Mouse (Mus musculus): ENCODE data around the gene Ncl. TPM values are rescaled to one million over a fixed set of nuclear protein-coding genes. Genes with fewer than 3 reads are reported as not detected.

Gene Ncl
- polyA plus RNA-seq, 1 experiment from 2014 or later = 285 TPM

GRCm38 (mm10) chr1:86309270-86309833, 49.8 kb downstream of the Ncl start:
- Histone ChIP-seq H3K9ac (no peak overlapping the region), H3K4me2 (no peak overlapping the region), H3K36me3 (ENCODE audit: poor library complexity, severe bottlenecking) (no peaks in the 10 kb centered on the region), H3K4me1 (peaks cover 11% of the 10 kb centered on the region), H3K27ac (no peak overlapping the region), H3K4me3 (no peak overlapping the region), H3K27me3 (peaks cover 10% of the 10 kb centered on the region), H3K9me3 (replicated peaks) (no peaks in the 10 kb centered on the region)
- ATAC-seq = no peak
- 93% methylated on average over 7 of the region's 7 CpGs for WGBS

- Histone ChIP-seq H3K27ac (no peak overlapping the region), H3K36me3 (ENCODE audit: poor library complexity, severe bottlenecking) (no peaks in the 10 kb centered on the region), H3K4me2 (no peak overlapping the region), H3K9me3 (replicated peaks) (no peaks in the 10 kb centered on the region), H3K27me3 (peaks cover 23% of the 10 kb centered on the region), H3K9ac (no peak overlapping the region), H3K4me3 (no peak overlapping the region), H3K4me1 (peaks cover 18% of the 10 kb centered on the region)
- WGBS = 28% methylated on average over 4 of the region's 4 CpGs
- no peak for ATAC-seq
Observed at GRCm38 (mm10) chr1:86307871-86308641, 51.1 kb downstream of the Ncl start.

DNA sequence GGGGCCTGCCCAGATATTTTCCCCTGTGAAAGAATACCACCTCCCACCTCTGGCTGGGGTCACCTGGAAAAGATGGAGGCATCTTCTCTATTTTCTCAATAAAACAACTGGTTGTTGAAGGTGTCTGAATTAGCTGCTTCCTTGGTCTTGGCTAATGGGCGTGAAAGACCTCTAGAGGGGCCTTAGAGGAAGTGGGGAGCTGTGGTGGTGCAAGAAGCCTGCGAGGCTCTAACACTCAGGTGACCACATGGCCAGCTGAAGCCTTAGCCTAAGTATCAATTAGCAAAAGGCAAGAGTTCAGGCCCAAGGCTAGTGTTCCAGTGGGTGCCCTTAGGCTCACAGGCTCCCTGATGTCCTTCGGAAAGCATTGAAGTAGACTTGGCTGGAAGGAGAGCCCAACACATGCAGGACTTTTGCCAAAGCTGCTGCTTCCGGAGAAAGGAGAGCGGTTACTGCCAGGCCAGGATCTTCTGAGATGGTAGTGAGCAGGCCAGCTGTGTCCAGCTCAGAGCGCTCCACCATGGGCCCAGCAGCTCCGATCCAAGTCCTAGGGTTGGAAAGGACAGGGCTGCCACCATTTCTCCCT, 51.9 kb downstream of the Ncl start:
- no peak overlapping the region for H3K4me3 ChIP-seq
- H3K4me1 ChIP-seq = peaks cover 23% of the 10 kb centered on the region
- H3K36me3 ChIP-seq (ENCODE audit: poor library complexity, severe bottlenecking) = no peaks in the 10 kb centered on the region
- no peak overlapping the region for H3K9ac ChIP-seq
- H3K4me2 ChIP-seq = no peak overlapping the region
- 92% methylated on average over 7 of the region's 7 CpGs for WGBS
- H3K27me3 ChIP-seq = peaks cover 31% of the 10 kb centered on the region
- no peaks in the 10 kb centered on the region for H3K9me3 ChIP-seq (replicated peaks)
- no peak overlapping the region for H3K27ac ChIP-seq
- no peak for ATAC-seq

- Histone ChIP-seq H3K4me1 (peaks cover 23% of the 10 kb centered on the region), H3K36me3 (ENCODE audit: poor library complexity, severe bottlenecking) (no peaks in the 10 kb centered on the region), H3K9ac (no peak overlapping the region), H3K4me2 (no peak overlapping the region), H3K4me3 (no peak overlapping the region), H3K27me3 (peaks cover 37% of the 10 kb centered on the region), H3K9me3 (replicated peaks) (no peaks in the 10 kb centered on the region), H3K27ac (no peak overlapping the region)
- no peak for ATAC-seq
- 74% methylated on average over 3 of the region's 3 CpGs for WGBS
Observed at GRCm38 (mm10) chr1:86306686-86307085, 52.5 kb downstream of the Ncl start.

DNA sequence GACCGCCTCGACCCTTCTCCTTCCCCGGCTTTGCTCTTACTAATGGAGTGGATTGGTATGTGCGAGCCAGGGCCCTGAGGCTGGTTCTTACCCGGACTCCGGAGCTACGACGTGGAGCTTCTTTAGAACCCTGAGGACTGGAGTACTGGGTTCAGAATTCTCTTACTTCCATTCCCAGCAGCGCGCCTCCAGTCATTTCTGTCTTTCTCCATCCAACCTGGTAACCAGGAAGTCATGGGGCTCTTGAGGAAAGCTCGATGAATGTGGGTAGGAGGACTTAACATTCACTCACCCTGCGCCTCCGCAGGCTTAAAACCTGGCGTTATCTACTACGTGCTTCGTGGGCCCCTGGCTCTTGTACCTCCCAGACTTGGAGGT, 55.3 kb downstream of the Ncl start:
- H3K4me3 ChIP-seq = peak overlapping the region; percentile 58
- 4% methylated on average over 15 of the region's 16 CpGs for WGBS
- no peak for ATAC-seq
- peaks cover 53% of the 10 kb centered on the region for H3K27me3 ChIP-seq
- peak overlapping the region; percentile 92 for H3K4me2 ChIP-seq
- no peak overlapping the region for H3K27ac ChIP-seq
- H3K4me1 ChIP-seq = peaks cover 12% of the 10 kb centered on the region
- no peaks in the 10 kb centered on the region for H3K36me3 ChIP-seq (ENCODE audit: poor library complexity, severe bottlenecking)
- H3K9ac ChIP-seq = peak overlapping the region; percentile 74
- H3K9me3 ChIP-seq (replicated peaks) = no peaks in the 10 kb centered on the region

GRCm38 (mm10) chr1:86303063-86303872, 55.9 kb downstream of the Ncl start:
- ATAC-seq = peak; percentile 90
- Histone ChIP-seq H3K27ac (no peak overlapping the region), H3K36me3 (ENCODE audit: poor library complexity, severe bottlenecking) (no peaks in the 10 kb centered on the region), H3K27me3 (peaks cover 55% of the 10 kb centered on the region), H3K4me3 (peak overlapping the region; percentile 58), H3K9me3 (replicated peaks) (no peaks in the 10 kb centered on the region), H3K9ac (peak overlapping the region; percentile 74), H3K4me2 (peak overlapping the region; percentile 92), H3K4me1 (peaks cover 12% of the 10 kb centered on the region)
- under 1% methylated on average over 63 of the region's 65 CpGs for WGBS

DNA sequence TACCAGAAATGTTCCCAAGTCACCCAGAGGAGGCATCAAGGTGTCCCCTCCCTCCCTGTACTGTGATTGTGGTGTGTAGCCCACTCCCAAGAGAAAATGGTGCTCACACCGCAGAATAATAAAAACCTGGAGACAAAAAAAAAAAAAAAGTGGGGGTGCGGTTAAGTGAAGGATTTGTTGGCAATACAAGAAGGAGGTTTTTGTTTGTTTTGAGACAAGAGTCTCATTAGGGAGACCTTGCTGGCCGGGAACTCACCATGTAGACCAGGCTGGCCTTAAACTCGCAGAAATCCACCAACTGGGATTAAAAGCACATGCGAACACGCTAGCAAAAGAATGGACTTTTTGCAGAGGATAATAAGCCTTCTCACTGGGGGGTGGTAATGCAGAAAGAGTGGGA, 56.7 kb downstream of the Ncl start, which contains the start of gene B3gnt7:
Gene B3gnt7, plus strand, starts transcription at position 301 of the 400 bp plus-strand sequence.
- WGBS = 15% methylated on average over 6 of the region's 6 CpGs
- Histone ChIP-seq H3K27me3 (peaks cover 57% of the 10 kb centered on the region), H3K27ac (no peak within 1 kb of the TSS)

DNA sequence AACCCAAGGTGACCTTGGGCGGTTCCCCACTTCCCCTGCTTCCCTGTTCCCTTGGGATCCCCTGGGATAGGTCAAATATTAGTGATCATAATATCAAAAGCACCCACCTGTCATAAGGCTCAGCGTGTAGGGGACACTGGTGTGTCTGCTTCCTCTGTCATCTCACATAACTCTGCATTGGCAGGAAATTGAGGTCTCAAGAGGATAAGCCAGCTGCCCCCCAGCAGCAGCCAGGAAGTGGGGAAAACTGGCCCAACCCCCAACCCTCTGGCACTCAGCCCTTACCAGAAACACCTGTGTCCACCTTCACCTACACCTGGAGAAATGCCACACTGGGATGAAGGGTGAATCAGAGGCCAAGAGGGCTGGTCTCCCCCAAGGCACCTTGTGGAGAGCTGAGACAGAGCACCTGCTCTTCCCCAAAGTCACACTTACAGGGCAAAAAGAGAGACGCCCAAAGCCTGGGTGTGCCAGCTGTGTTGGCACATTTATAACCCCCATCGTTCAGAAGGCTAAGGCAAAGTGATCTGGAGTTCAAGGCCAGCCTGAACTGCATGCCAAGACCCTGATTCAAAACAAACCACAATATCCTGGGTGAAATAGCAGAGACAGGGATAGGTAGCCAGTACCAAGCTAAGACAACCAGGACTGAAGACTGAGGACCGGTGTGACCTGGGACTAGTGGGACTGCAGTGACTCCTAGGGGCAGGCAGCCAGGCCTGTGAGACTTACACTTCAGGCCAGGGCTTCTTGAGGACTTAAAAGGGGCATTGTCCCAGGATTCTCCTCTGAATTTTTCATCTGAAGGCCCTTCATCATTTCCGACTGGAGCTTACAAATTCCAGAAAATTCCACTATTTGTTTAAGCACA, 57.7 kb downstream of the Ncl start:
- Histone ChIP-seq H3K9me3 (replicated peaks) (no peaks in the 10 kb centered on the region), H3K27ac (no peak overlapping the region), H3K4me1 (peaks cover 12% of the 10 kb centered on the region), H3K27me3 (peaks cover 57% of the 10 kb centered on the region), H3K36me3 (ENCODE audit: poor library complexity, severe bottlenecking) (no peaks in the 10 kb centered on the region), H3K4me2 (no peak overlapping the region), H3K9ac (no peak overlapping the region), H3K4me3 (no peak overlapping the region)
- WGBS = 59% methylated on average over 6 of the region's 6 CpGs
- no peak for ATAC-seq

More for the DNA sequence above, 56.7 kb downstream of the Ncl start, which contains the start of gene B3gnt7:
- no peaks in the 10 kb centered on the region for H3K36me3 ChIP-seq (ENCODE audit: poor library complexity, severe bottlenecking)
- peak within 1 kb of the TSS; percentile 92 for H3K4me2 ChIP-seq
- H3K4me3 ChIP-seq = peak within 1 kb of the TSS; percentile 58
- ATAC-seq = no peak
- H3K4me1 ChIP-seq = peaks cover 12% of the 10 kb centered on the region
- peak within 1 kb of the TSS; percentile 74 for H3K9ac ChIP-seq
- H3K9me3 ChIP-seq (replicated peaks) = no peaks in the 10 kb centered on the region

DNA sequence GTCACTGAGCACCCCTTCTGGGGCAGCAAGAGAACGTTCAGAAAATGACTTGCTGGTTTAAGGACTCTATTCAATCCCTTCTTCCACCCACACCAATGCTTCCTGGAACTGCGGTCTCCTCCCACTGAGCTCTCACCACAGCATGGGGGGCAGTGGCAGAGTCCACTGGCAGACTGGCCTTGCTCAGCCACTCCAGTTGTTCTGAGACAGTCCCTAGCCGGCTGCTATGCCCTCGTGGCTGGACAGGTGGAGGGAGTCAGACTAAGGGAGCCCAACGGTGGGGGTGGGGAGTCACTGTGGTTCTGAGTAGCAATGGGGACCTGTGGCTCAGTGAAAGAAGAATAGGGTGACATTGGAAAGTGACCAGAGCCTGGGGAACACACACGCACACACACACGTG, 58.5 kb downstream of the Ncl start:
- Histone ChIP-seq H3K9ac (no peak overlapping the region), H3K9me3 (replicated peaks) (no peaks in the 10 kb centered on the region), H3K27ac (no peak overlapping the region), H3K27me3 (peaks cover 57% of the 10 kb centered on the region), H3K4me1 (peaks cover 12% of the 10 kb centered on the region), H3K36me3 (ENCODE audit: poor library complexity, severe bottlenecking) (no peaks in the 10 kb centered on the region), H3K4me3 (no peak overlapping the region), H3K4me2 (no peak overlapping the region)
- WGBS = 49% methylated on average over 7 of the region's 7 CpGs
- no peak for ATAC-seq

GRCm38 (mm10) chr1:86300093-86300492, 59.1 kb downstream of the Ncl start:
- H3K27me3 ChIP-seq = peaks cover 54% of the 10 kb centered on the region
- 27% methylated on average over 2 of the region's 2 CpGs for WGBS
- H3K36me3 ChIP-seq (ENCODE audit: poor library complexity, severe bottlenecking) = no peaks in the 10 kb centered on the region
- no peak overlapping the region for H3K27ac ChIP-seq
- H3K9ac ChIP-seq = no peak overlapping the region
- no peak overlapping the region for H3K4me3 ChIP-seq
- H3K9me3 ChIP-seq (replicated peaks) = no peaks in the 10 kb centered on the region
- ATAC-seq = no peak
- peaks cover 14% of the 10 kb centered on the region for H3K4me1 ChIP-seq
- H3K4me2 ChIP-seq = no peak overlapping the region

Data from forebrain, embryonic 13.5 days (tissue).